Mouse (Mus musculus) splenic B cell, adult 2 months (primary cell): Measurements from ENCODE around the gene Samd14.

Experiments
- DNase-seq: peaks from one replicate; pipeline ENCODE4 v3.0.0-alpha.2; 2011; ENCODE audit warnings: low read depth, low spot score
- H3K27me3 ChIP-seq: 2 replicates; pipeline ENCODE4 v1.6.1; 2012; ENCODE audit warnings: mild to moderate bottlenecking, low read length, moderate library complexity, mixed read lengths; ENCODE audit not compliant: control insufficient read depth, poor library complexity, insufficient read depth, severe bottlenecking
- H3K36me3 ChIP-seq: 2 replicates; pipeline ENCODE4 v1.6.1; 2012; ENCODE audit warnings: mild to moderate bottlenecking, low read length, moderate library complexity, mixed read lengths; ENCODE audit not compliant: control insufficient read depth, poor library complexity, insufficient read depth, severe bottlenecking

Gene Samd14

DNA sequence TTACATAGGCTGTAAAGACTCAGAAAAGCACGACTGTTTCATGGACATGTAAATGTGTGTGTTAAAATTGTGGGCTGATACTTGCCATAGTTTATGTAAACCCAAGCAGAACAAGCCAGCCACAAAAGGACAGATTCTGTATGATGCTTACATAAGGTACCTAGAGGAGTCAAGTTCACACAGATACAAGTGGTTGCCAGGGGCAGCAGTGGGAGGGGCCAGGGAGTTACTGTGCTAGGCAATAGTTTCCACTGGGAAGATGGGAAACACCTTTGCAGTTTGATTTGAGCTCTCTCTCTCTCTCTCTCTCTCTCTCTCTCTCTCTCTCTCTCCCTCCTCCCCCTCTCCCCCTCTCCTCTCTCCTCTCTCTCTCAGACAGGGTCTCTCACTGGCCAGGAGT lies 24.5 kb upstream of the Samd14 start:
- H3K27me3 ChIP-seq: no peaks in the 10 kb centered on the region
- no peaks in the 10 kb centered on the region for H3K36me3 ChIP-seq
- no peak for DNase-seq

DNA sequence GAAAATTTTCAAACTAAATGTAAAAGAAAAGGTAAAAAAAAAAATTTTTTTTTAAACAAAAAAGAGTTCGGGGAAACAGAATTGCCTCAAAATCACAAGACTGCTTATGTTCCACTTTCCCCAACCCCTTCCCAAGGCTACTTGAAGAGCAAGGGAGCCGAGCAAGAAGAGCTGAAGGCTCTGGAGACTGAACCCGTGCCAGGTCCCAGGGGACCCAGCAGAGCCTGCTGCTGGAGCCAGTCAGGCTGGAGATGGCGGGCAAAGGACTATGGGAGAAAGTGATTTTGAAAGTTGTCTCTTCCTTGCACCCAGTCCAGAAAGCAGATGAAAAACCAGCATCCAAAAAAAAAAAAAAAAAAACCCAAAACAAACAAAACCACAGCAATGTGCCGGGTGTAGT lies 23.9 kb upstream of the Samd14 start:
- DNase-seq: no peak

DNA sequence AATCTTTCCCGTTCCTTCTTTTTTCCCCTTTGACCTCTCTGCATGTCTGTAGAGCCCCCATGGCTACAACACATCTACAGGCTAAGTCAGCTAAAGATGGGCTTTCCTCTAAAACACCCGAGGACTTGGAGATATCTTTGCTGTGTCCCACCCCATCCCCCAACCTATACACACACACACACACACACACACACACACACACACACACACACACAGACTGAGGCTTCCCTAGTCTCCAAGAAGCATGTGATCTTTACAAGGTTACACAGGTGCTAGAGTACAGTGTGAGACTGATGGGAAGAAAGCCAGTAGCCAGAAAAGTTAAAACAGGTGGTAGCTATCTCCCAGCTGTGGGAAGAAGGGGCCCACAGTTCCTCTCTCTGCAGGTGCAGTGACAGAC lies 23.2 kb upstream of the Samd14 start:
- Histone ChIP-seq H3K27me3 (no peaks in the 10 kb centered on the region), H3K36me3 (no peaks in the 10 kb centered on the region)
- no peak for DNase-seq

More for the DNA sequence above, 23.9 kb upstream of the Samd14 start:
- no peaks in the 10 kb centered on the region for H3K36me3 ChIP-seq
- H3K27me3 ChIP-seq: no peaks in the 10 kb centered on the region

DNA sequence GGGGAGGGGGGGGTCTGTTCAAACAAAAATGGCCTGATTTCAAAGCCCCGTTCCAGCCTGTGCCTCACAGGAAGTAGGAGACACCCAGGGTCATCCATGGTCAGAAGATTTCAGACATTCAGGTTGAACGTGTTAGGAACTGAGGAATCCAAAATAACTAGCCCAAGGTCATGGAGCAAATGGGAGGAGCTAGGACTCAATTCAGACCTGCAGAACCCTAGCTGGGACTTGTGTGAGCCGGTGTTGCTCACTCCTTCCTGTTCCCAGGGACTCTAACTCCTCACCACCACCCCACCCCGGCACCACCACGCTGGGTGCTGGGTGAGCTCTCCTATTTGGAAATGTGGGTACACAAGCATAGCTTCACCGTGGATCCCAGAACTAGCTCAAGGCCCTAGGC lies 22.3 kb upstream of the Samd14 start:
- no peaks in the 10 kb centered on the region for H3K27me3 ChIP-seq
- no peaks in the 10 kb centered on the region for H3K36me3 ChIP-seq
- DNase-seq: no peak

DNA sequence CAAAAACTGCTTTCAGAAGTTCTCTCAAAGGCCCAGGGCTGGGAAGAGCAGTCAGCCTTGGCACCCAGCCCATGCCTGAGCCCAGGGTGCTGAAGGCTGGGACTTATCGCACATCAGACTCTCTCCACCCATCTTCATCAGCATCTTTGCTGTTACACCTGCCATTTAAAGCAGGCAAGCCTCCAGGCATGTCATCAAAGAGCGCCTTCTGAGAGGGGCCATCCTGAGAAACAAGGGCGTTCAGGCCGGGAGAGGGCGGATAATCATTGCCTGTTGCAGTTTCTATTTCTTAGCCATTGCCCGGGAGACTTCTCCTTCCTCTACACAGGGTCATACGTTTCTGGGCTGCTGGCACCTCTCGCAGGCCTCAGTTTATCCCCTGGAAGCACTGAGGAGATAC lies 21.8 kb upstream of the Samd14 start:
- no peaks in the 10 kb centered on the region for H3K36me3 ChIP-seq
- no peak for DNase-seq

DNA sequence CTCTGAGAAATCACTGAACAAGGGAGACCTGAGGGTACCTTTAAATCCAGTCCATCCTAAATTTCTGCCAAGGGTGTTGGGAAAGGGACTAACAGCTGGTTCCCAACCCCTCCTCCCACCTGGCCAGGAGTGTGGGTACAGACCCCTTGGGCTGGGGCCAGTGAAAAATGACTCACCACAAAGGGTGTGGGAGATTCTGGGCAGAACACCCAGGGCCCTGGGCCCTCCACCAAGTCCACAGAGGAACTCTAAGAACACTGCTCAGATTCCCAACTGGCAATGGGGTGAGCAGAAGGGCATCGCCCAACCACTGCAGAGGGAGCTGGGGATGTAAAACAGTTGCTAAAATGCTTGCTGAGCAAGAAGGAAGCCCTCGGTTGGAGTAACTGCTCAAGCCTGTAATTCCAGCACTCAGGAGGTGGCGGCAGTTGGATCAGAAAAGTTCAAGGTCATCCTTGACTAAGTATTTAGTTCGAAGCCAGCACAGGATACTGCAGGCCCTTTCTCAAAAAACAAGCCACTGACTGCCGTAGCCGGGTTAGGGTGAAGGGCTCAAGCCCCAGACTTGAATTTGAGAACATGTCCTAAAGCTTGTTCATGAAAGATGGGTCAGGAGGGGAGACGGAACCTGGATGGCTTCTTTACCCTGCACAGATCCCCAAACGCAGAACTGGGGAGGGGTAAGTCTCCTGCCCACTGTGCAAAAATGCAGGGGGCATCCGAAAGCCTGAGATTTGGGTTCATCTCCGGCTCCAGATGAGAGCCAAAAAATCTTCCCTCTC lies 20.7 kb upstream of the Samd14 start:
- no peak for DNase-seq
- no peaks in the 10 kb centered on the region for H3K36me3 ChIP-seq
- no peaks in the 10 kb centered on the region for H3K27me3 ChIP-seq

More for the DNA sequence above, 21.8 kb upstream of the Samd14 start:
- no peaks in the 10 kb centered on the region for H3K27me3 ChIP-seq

DNA sequence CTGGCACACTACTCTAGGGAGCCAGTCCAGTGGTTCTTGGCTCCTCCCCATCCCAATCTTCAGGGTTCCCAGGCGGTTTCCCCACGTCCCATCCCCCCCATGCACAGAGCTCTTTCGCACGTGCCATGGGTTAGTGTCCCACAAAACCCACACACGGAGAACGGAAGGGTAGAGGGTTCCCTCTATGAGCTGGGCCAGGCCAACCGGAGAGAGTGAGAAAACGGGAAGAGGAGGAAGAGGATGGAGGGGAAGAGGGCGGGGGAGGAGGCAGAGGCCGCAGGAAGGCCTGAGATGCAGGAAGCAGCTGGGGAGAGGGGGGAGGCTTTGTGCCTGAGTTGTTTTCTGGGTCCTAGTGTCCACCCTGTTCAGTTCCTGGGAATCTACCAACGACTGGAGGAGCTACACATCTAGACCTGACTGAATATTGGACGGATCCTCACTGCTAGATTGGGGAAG lies 20.1 kb upstream of the Samd14 start:
- no peaks in the 10 kb centered on the region for H3K27me3 ChIP-seq
- no peaks in the 10 kb centered on the region for H3K36me3 ChIP-seq
- peak; percentile 82 for DNase-seq

DNA sequence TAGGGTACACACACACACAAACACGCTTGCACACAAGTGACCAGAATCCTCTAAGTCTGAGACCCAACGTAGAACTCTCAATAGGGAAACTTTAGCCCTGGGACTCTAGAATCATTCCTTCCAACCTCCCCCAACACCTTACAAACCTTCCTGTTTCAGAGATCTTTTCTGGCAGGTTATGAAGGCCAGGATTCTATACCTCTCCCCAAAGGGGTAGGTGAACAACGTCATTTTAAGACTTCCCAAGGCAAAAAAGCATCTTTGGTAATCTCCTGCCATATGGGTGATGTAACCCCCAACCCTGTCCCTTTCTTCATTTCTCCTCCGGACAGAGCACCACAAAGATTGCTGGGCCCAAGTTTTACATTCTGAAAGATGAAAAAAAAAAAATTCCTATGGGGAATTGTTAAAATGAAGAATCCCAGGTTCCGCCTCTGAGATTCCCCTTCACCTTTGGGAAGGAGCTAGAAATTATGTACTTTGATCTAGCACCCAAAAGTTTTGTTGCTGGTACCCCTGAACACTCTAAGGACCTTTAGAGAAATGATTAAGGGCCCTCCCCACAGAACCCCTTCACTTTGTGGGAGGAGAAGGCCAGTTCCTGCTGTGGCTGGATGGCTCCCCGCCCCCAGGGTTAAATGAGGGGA lies 19.5 kb upstream of the Samd14 start:
- no peak for DNase-seq
- Histone ChIP-seq H3K36me3 (no peaks in the 10 kb centered on the region), H3K27me3 (no peaks in the 10 kb centered on the region)

DNA sequence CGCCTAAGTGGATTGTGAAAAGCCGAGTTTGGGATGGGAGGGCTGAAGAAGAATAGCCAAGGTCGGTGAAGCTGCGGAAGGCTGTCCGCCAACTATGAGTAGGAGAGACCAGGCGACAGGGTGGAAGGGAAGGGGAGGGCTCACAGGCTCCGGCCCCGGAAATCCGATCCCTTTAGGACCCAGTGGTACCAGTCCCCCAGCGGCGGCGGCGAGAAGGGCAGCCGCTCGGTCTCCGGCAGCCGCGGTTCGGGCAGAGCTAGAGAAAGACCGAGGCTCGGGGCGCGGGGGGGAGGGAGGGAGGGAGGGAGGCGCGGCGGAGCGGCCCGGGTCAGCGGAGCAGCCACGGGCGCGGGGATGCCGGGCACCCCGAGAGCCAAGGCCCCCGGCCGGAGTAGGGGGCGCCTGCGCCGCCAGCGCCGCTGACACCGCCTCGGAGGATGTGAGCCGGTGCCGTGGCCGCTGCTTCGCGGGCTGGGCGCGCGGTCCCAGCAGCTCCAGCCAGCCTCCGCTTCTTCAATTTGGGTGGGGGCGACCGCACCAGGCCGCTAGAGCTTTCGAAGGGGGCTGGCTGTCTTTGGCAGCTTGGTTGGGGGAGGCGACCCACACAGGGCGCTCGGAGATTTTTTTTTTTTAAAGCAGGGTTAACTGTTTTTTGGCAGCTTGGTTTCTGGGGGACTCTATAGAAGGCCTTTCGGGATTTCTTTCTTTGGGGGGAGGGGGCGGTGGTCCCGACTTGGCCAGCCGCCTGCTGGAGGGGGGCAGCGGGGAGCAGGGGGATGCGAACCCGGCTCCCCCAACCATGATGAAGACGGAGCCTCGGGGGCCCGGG lies 18.7 kb upstream of the Samd14 start, which contains the start of gene Ppp1r9b:
TSS of gene Ppp1r9b (plus strand) at position 287 of the 829 bp plus-strand sequence.
- peak; percentile 91 for DNase-seq
- Histone ChIP-seq H3K27me3 (no peaks in the 10 kb centered on the region), H3K36me3 (no peaks in the 10 kb centered on the region)

DNA sequence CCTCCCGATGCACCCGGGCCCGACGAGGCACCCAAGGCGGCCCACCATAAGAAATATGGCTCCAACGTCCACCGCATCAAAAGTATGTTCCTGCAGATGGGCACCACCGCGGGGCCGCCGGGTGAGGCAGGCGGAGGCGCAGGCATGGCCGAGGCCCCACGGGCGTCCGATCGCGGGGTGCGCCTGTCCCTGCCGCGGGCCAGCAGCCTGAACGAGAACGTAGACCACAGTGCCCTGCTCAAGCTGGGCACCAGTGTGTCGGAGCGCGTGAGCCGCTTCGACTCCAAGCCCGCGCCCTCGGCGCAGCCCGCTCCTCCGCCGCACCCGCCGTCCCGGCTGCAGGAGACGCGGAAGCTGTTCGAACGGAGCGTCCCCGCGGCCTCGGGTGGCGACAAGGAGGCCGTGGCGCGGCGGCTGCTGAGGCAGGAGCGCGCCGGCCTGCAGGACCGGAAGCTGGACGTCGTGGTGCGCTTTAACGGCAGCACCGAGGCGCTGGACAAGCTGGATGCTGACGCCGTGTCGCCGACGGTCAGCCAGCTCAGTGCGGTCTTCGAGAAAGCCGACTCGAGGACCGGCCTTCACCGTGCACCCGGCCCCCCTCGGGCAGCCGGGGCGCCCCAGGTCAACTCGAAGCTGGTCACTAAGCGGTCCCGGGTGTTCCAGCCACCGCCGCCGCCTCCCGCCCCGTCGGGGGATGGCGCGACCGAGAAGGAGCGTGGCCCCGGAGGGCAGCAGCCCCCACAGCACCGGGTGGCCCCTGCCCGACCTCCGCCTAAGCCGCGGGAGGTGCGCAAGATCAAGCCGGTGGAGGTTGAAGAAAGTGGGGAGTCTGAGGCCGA lies 17.8 kb upstream of the Samd14 start:
- peak; percentile 49 for DNase-seq
- no peaks in the 10 kb centered on the region for H3K27me3 ChIP-seq
- H3K36me3 ChIP-seq: no peaks in the 10 kb centered on the region

DNA sequence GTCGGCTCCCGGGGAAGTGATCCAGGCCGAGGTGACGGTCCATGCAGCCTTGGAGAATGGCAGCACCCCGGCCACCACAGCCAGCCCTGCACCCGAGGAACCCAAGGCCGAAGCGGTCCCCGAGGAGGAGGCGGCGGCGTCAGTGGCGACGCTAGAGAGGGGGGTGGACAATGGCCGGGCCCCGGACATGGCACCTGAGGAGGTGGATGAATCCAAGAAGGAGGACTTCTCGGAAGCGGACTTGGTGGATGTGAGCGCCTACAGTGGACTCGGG lies 17.3 kb upstream of the Samd14 start:
- H3K36me3 ChIP-seq: no peaks in the 10 kb centered on the region
- no peaks in the 10 kb centered on the region for H3K27me3 ChIP-seq
- DNase-seq: no peak

DNA sequence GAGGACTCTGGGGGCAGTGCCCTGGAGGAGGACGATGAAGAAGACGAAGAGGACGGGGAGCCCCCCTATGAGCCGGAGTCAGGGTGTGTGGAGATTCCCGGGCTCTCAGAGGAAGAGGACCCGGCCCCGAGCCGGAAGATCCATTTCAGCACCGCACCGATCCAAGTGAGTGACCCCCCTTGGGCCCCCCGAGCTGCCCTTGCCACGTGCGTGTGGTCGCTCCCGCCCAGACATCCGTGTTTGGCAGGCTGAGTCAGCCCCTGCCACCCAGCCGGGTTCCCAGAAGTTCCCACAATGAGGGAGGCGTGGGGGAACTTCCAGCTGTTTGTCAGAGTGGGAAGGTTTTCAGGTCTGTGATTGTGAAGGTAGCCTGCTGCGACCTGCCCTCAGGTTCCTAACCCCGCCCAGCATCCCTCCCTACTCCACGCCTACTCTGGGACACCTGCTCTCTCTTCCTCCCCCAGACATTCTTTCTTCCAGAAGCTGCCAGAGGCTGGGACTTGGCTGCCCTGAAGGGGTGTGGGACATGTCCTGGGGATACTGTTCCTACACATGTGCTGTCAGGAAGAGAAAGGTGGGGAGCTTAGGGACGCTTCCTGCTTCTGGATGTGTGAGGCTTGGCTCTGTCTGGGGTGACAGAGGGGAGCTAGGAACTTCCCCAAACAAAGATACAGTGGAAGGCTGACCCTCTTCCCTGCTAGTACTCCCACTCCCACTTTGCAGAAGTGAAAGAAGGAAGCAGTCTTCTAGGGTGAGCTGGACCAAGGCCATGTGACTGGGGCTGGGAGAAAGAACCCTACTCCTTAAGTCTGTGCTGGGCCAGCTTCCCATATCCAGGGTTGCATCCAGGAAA lies 16.7 kb upstream of the Samd14 start:
- DNase-seq: peak; percentile 50
- Histone ChIP-seq H3K36me3 (no peaks in the 10 kb centered on the region), H3K27me3 (no peaks in the 10 kb centered on the region)

DNA sequence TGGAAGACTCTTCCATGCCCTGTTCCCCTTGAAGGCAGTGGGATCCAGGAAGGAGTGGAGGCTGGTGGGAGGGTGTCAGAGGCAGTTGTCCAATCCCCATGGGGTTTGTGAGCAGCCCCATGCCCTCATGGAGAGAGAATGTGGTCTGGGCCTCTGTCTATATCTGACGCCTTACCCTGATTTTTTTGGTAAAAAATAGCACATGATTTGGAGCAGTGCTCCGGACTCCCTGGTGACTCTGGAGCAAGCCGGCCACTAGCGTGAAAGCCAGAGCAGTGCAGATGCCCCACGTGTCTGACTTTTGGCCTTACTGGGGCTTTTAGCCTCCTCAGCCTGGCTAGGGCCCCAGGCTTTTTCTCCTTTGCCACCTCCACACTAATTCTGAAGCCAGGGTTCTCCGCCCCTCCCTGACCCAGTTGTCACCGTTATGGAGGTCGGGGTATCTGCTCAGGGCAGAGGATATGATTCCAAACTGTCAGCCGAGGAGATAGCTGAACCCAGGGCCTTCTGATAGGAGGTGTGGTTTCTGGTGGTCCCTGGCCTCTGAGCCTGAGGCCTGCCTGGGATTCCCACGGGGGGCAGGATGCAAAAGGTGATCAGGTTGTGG lies 15.4 kb upstream of the Samd14 start:
- H3K36me3 ChIP-seq: no peaks in the 10 kb centered on the region; the same call in 1 of the 2 replicates
- no peaks in the 10 kb centered on the region for H3K27me3 ChIP-seq
- no peak for DNase-seq
